Mouse (Mus musculus) embryonic facial prominence, embryonic 14.5 days (tissue): ENCODE data around the gene Gdf9. TPM values are rescaled to one million over a fixed set of nuclear protein-coding genes. Genes with fewer than 3 reads are reported as not detected.
A peak's percentile ranks its signal among the peaks of the same experiment; 100 is the strongest.

Experiments
- ATAC-seq: fragments of 200-750 bp; cut with Nextera tagmentation; 2 replicates; pipeline ENCODE4 v1.8.0; 2017; ENCODE audit warnings: low read depth, moderate number of reproducible peaks, moderate TSS enrichment
- DNase-seq: peaks from one replicate; pipeline ENCODE4 v3.0.0-alpha.2; 2015; ENCODE audit warnings: low spot score
- H3K27ac ChIP-seq: fragments of 300-500 bp; sonication (generic); replicated peaks from 2 replicates; pipeline ENCODE4 v1.5.1; 2014; ENCODE audit warnings: low read depth, mild to moderate bottlenecking, low read length, moderate library complexity
- H3K27me3 ChIP-seq: fragments of 300-500 bp; sonication (generic); replicated peaks from 2 replicates; pipeline ENCODE4 v1.6.1; 2014; ENCODE audit warnings: low read length; ENCODE audit not compliant: control insufficient read depth, insufficient read depth
- H3K36me3 ChIP-seq: fragments of 300-500 bp; sonication (generic); 2 replicates; pipeline ENCODE4 v1.6.1; 2014; ENCODE audit warnings: low read length, mixed read lengths; ENCODE audit not compliant: control insufficient read depth, insufficient read depth
- H3K4me1 ChIP-seq: fragments of 300-500 bp; sonication (generic); 2 replicates; pipeline ENCODE4 v1.6.1; 2014; ENCODE audit warnings: antibody characterized with exemption, low read length; ENCODE audit not compliant: control insufficient read depth, insufficient read depth
- H3K4me2 ChIP-seq: fragments of 300-500 bp; sonication (generic); 2 replicates; pipeline ENCODE4 v1.6.1; 2014; ENCODE audit warnings: low read depth, mild to moderate bottlenecking, low read length, moderate library complexity, mixed read lengths
- H3K4me3 ChIP-seq: fragments of 300-500 bp; sonication (generic); 2 replicates; pipeline ENCODE4 v1.5.1; 2014; ENCODE audit warnings: low read depth, mild to moderate bottlenecking, low read length
- H3K9ac ChIP-seq: fragments of 300-500 bp; sonication (generic); 2 replicates; pipeline ENCODE4 v1.6.1; 2014; ENCODE audit warnings: low read depth, mild to moderate bottlenecking, low read length, moderate library complexity, mixed read lengths
- H3K9me3 ChIP-seq: fragments of 300-500 bp; sonication (generic); 2 replicates; pipeline ENCODE4 v1.6.1; 2016; ENCODE audit warnings: low read length; ENCODE audit not compliant: control insufficient read depth
- WGBS: fragments of 180-500 bp; shearing (Covaris S2); extraction: QIAGEN DNeasy Blood & Tissue Kit; methylation state at CpG from one replicate; pipeline ENCODE4 v1.1.7; 2014; 5-methylcytosine and 5-hydroxymethylcytosine counted together
- polyA plus RNA-seq: library from polyadenylated mRNA; unstranded; fragments of >200 nt; fragmentation: Nextera tagmentation; extraction: Ambion mirVana; gene quantifications from 2 replicates; pipeline ENCODE4 v1.2.1, GENCODE M21; 2014

Gdf9 gene
- polyA plus RNA-seq, 1 experiment from 2014 or later = 2.7 TPM

DNA sequence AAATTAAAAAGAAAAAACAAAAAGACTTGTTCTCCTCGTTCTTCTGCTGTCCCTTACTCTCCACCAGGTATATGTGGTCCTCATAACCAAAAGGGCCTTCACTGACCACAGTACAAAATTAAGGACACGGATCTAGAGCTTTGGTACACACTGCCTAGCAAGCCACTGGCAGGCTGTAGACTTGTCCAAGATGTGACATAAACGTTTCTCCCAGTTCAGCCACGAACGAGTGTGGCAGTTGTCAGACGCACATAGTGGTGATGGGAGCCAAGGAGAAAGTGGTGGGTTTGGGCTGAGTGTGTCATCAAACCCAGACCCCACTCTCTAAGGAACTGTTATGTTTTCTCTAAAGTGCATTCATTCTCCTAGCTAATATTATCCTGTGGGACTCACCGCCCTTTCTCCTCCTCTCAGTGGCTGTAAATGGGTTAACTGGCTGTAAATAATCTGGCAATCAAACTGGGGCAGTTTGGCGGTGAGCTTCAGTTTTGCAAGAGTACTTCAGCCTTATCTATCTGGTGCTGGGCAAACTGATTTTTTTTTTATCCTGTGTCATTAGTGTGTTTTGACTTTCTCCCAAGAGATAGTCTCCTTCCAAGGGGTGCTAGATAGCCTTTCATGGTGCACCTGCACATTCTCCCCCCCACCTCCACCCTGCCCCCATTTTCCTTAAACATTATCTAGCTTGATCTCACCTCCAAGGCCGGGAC, 679 bp downstream of the Gdf9 start:
- 20% methylated on average over 9 of the region's 9 CpGs for WGBS
- H3K27me3 ChIP-seq = no peaks in the 10 kb centered on the region
- peak overlapping the region; percentile 94 for H3K9ac ChIP-seq
- peak overlapping the region; percentile 88 for H3K27ac ChIP-seq
- DNase-seq = no peak
- peaks cover 16% of the 10 kb centered on the region; the same call in 1 of the 2 replicates for H3K36me3 ChIP-seq
- H3K4me1 ChIP-seq = peaks cover 7% of the 10 kb centered on the region
- H3K9me3 ChIP-seq = no peaks in the 10 kb centered on the region
- peak overlapping the region; percentile 92 for H3K4me2 ChIP-seq
- peak; percentile 19 for ATAC-seq
- H3K4me3 ChIP-seq = peak overlapping the region; percentile 90

GRCm38 (mm10) chr11:53433057-53433456, 2.2 kb downstream of the Gdf9 start:
- ATAC-seq (no peak), DNase-seq (no peak)
- Histone ChIP-seq H3K27ac (no peak overlapping the region), H3K9me3 (no peaks in the 10 kb centered on the region), H3K4me2 (no peak overlapping the region), H3K4me3 (no peak overlapping the region), H3K36me3 (peaks cover 12% of the 10 kb centered on the region; the same call in 1 of the 2 replicates), H3K9ac (no peak overlapping the region), H3K4me1 (peaks cover 7% of the 10 kb centered on the region), H3K27me3 (no peaks in the 10 kb centered on the region)
- 58% methylated on average over 6 of the region's 6 CpGs for WGBS

DNA sequence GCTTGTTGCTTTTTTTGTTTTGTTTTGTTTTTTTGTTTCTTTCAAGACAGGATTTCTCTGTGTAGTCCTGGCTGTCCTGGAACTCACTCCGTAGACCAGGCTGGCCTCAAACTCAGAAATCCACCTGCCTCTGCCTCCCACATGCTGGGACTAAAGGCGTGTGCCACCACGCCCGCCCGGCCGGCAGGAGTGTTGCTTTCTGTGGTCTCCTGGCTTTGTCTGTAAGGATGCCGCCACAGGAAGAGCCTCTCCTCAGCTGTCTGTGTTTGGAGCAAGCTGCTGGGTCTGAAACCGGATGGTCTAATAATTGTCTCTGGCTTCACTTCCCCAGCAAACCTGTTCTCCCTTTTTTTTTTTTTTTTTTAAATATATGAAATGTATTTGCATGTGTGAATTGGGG, 4.7 kb downstream of the Gdf9 start:
- H3K27me3 ChIP-seq = no peaks in the 10 kb centered on the region
- ATAC-seq (no peak), DNase-seq (no peak)
- H3K4me3 ChIP-seq = no peak overlapping the region
- H3K27ac ChIP-seq = no peak overlapping the region
- no peaks in the 10 kb centered on the region for H3K9me3 ChIP-seq
- H3K4me2 ChIP-seq = no peak overlapping the region
- no peaks in the 10 kb centered on the region; the same call in 1 of the 2 replicates for H3K4me1 ChIP-seq
- 86% methylated on average over 8 of the region's 8 CpGs for WGBS
- H3K9ac ChIP-seq = no peak overlapping the region
- H3K36me3 ChIP-seq = no peaks in the 10 kb centered on the region

DNA sequence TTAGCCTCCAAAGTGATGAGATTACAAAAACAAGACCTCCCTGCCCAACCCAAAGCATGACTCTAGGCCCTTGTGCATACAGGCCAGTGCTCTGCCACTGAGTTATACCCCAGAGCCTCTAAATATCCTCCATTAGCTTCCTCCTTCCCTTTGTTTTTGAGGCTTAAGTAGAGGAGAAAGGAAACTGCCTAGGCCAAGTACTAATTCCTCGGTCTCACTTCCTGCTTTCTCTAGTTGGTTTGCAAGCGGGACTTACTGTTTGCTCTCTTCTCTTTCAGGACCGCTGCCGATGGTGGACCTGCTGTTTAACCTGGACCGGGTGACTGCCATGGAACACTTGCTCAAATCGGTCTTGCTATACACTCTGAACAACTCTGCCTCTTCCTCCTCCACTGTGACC, 5.5 kb downstream of the Gdf9 start:
- no peaks in the 10 kb centered on the region for H3K9me3 ChIP-seq

GRCm38 (mm10) chr11:53441921-53442320, 11.1 kb downstream of the Gdf9 start:
- peak overlapping the region; percentile 70 for H3K27ac ChIP-seq
- peak; percentile 14 for DNase-seq
- H3K4me2 ChIP-seq = no peak overlapping the region
- WGBS = 28% methylated on average over 12 of the region's 12 CpGs
- no peak overlapping the region; the same call in 1 of the 2 replicates for H3K9ac ChIP-seq
- no peaks in the 10 kb centered on the region for H3K9me3 ChIP-seq
- ATAC-seq = 0 out of 2 replicates have a peak, but pooled peaks have one; percentile 41
- H3K36me3 ChIP-seq = no peaks in the 10 kb centered on the region
- H3K4me1 ChIP-seq = no peaks in the 10 kb centered on the region
- H3K27me3 ChIP-seq = no peaks in the 10 kb centered on the region
- no peak overlapping the region for H3K4me3 ChIP-seq

More for the DNA sequence above, 5.5 kb downstream of the Gdf9 start:
- ATAC-seq (no peak), DNase-seq (no peak)
- Histone ChIP-seq H3K9ac (no peak overlapping the region), H3K36me3 (no peaks in the 10 kb centered on the region), H3K4me3 (no peak overlapping the region), H3K4me1 (no peaks in the 10 kb centered on the region; the same call in 1 of the 2 replicates), H3K27me3 (no peaks in the 10 kb centered on the region), H3K4me2 (no peak overlapping the region), H3K27ac (no peak overlapping the region)
- 91% methylated on average over 6 of the region's 6 CpGs for WGBS

DNA sequence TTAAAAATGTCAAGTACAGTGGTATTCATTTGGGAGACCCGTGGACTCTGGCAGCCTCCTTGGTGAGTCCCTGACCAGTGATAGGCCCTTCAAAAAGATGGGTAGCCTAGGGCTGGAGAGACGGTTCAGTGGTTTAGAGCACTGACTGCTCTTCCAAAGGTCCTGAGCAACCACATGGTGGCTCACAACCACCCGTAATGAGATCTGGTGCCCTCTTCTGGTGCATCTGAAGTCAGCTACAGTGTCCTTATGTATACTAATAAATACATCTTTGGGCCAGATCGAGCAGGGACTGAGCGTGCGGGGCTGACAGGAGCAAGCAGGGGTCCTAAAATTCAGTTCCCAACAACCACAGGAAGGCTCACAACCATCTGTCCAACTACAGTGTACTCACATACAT, 13.0 kb downstream of the Gdf9 start:
- Histone ChIP-seq H3K4me2 (no peak overlapping the region), H3K4me3 (no peak overlapping the region), H3K9me3 (no peaks in the 10 kb centered on the region), H3K9ac (no peak overlapping the region), H3K27ac (no peak overlapping the region), H3K4me1 (no peaks in the 10 kb centered on the region), H3K36me3 (no peaks in the 10 kb centered on the region), H3K27me3 (no peaks in the 10 kb centered on the region)
- no peak for DNase-seq
- 28% methylated on average over 6 of the region's 6 CpGs for WGBS
- no peak for ATAC-seq

DNA sequence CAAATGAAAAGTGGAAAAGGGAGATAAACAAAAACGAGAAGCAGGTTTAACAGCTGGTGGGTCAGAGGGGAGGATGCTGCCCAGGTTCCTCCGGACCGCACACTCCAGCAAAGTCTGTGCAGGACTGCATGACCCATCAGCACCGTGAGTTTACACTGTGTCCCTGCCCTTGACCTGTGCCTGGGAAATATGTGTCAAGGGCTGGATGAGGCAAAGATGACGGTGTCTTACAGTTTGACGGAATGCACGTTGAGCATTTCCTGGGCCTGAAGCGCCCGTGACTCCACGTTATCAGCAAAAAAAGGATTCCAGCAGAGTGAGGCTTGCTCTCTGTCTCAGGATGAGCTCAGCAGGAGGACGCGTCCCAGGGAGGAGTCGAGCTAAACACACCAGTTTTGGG, 14.7 kb downstream of the Gdf9 start:
- no peak for DNase-seq
- 60% methylated on average over 13 of the region's 13 CpGs for WGBS
- no peak overlapping the region for H3K27ac ChIP-seq

DNA sequence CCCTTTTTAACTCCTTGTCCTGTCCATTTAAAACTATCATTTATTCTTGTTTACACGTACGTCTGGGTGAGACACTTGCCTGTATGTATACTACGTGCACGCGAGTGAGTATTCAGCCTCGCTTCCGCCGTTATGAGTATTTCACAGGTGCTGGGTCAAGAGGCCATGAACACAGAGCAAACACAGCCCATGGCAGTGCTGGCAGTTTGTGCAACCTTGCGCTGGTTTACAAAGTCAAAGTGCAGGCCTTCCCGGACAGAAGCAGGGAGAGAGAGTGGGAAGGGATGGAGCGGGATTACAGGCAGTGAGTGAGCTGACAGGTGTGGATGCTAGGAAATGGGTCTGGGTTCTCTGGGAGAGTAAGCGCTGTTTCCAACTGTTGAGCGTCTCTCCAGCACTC, 15.4 kb downstream of the Gdf9 start:
- DNase-seq (no peak), ATAC-seq (no peak)
- no peaks in the 10 kb centered on the region for H3K27me3 ChIP-seq
- no peak overlapping the region for H3K9ac ChIP-seq
- no peak overlapping the region for H3K27ac ChIP-seq
- WGBS = 82% methylated on average over 13 of the region's 13 CpGs
- no peak overlapping the region for H3K4me2 ChIP-seq
- no peaks in the 10 kb centered on the region for H3K4me1 ChIP-seq
- H3K36me3 ChIP-seq = no peaks in the 10 kb centered on the region
- no peaks in the 10 kb centered on the region for H3K9me3 ChIP-seq
- no peak overlapping the region for H3K4me3 ChIP-seq

More for the DNA sequence above, 14.7 kb downstream of the Gdf9 start:
- Histone ChIP-seq H3K9me3 (no peaks in the 10 kb centered on the region), H3K27me3 (no peaks in the 10 kb centered on the region), H3K4me2 (no peak overlapping the region), H3K9ac (no peak overlapping the region), H3K4me1 (no peaks in the 10 kb centered on the region), H3K4me3 (no peak overlapping the region), H3K36me3 (no peaks in the 10 kb centered on the region)
- ATAC-seq = no peak

DNA sequence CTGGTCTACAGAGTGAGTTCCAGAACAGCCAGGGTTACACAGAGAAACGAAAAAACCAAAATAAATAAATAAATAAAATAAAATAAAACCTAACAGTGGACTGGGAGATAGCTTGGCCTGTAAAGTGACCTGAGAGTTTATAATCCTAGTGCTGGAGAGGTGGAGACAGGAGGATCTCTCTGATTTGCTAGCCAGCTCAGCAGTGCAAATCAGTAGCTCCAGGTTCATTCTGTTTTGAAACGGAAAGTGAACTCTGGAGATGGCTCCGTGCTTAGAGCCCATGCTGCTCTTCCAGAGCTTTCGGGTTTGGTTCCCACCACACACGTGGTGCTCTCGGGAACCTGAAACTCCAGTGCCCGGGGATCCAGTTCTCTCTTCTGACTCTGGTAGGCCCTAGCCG, 17.2 kb downstream of the Gdf9 start:
- ATAC-seq = no peak
- Histone ChIP-seq H3K36me3 (no peaks in the 10 kb centered on the region), H3K27me3 (no peaks in the 10 kb centered on the region), H3K4me1 (no peaks in the 10 kb centered on the region), H3K4me2 (no peak overlapping the region), H3K27ac (no peak overlapping the region), H3K9me3 (no peaks in the 10 kb centered on the region), H3K4me3 (no peak overlapping the region), H3K9ac (no peak overlapping the region)
- no peak for DNase-seq
- WGBS = 85% methylated on average over 8 of the region's 8 CpGs
